Mouse (Mus musculus) heart, postnatal 14 days (tissue): ENCODE measurements around the gene Clcn3. TPM values are rescaled to one million over a fixed set of nuclear protein-coding genes. Genes with fewer than 3 reads are reported as not detected.

ENCODE experiments used
- DNase-seq, 2 experiments: peaks; one replicate each; pipeline ENCODE4 v3.0.0; 2021 to 2022
- intact Hi-C: fragments of 180-260 bp; cut with DNase I; formaldehyde crosslinking; loops from one replicate; pipeline ENCODE4 v1.15.1; 2025
- total RNA-seq, 2 experiments: library from RNA; stranded (reverse); gene quantifications; 2 replicates each; pipeline ENCODE4 v1.2.3; 2021

Clcn3 gene
- total RNA-seq, 2 experiments from 2014 or later = 33.6 to 36.1 TPM

GRCm38 (mm10) chr8:60956847-60957246, 26.3 kb downstream of the Clcn3 start:
- intact Hi-C loops = no loop called here
- no peak for DNase-seq

GRCm38 (mm10) chr8:60954281-60955014, 28.7 kb downstream of the Clcn3 start:
- peak; percentile 63 to 73 for DNase-seq
- intact Hi-C loops = no loop called here

GRCm38 (mm10) chr8:60952803-60953202, 30.3 kb downstream of the Clcn3 start:
- DNase-seq = no peak
- intact Hi-C loops = no loop called here

- intact Hi-C loops = no loop called here
- no peak for DNase-seq
Measured at GRCm38 (mm10) chr8:60951757-60952156, 31.3 kb downstream of the Clcn3 start.

GRCm38 (mm10) chr8:60951271-60951670, 31.8 kb downstream of the Clcn3 start:
- no peak for DNase-seq

GRCm38 (mm10) chr8:60949859-60950258, 33.2 kb downstream of the Clcn3 start:
- intact Hi-C loops = no loop called here
- DNase-seq = no peak

More at GRCm38 (mm10) chr8:60951271-60951670, 31.8 kb downstream of the Clcn3 start:
- intact Hi-C loops = no loop called here

- no peak for DNase-seq
- intact Hi-C loops = no loop called here
Measured at GRCm38 (mm10) chr8:60947503-60947902, 35.6 kb downstream of the Clcn3 start.

- intact Hi-C loops = loop anchor here (5.0 kb wide), 1 partner anchor 39 kb away; the partner anchor contains the start of gene Clcn3
- DNase-seq = no peak
Measured at GRCm38 (mm10) chr8:60942867-60943266, 40.2 kb downstream of the Clcn3 start.

- DNase-seq = no peak
- intact Hi-C loops = no loop called here
Measured at GRCm38 (mm10) chr8:60938717-60939424, 44.2 kb downstream of the Clcn3 start.

GRCm38 (mm10) chr8:60933617-60934016, 49.5 kb downstream of the Clcn3 start:
- intact Hi-C loops = no loop called here
- DNase-seq = no peak

GRCm38 (mm10) chr8:60920176-60920575, 62.9 kb downstream of the Clcn3 start:
- no peak for DNase-seq
- intact Hi-C loops = no loop called here

- no peak for DNase-seq
Measured at GRCm38 (mm10) chr8:60919069-60919468, 64.0 kb downstream of the Clcn3 start.

GRCm38 (mm10) chr8:60912554-60912953, 70.5 kb downstream of the Clcn3 start:
- no peak for DNase-seq
- intact Hi-C loops = no loop called here

More at GRCm38 (mm10) chr8:60919069-60919468, 64.0 kb downstream of the Clcn3 start:
- intact Hi-C loops = no loop called here

GRCm38 (mm10) chr8:60912081-60912480, 71.0 kb downstream of the Clcn3 start:
- intact Hi-C loops = no loop called here
- DNase-seq = no peak

GRCm38 (mm10) chr8:60900147-60900546, 83.0 kb downstream of the Clcn3 start:
- peak; percentile 32 to 41 for DNase-seq
- intact Hi-C loops = no loop called here

- intact Hi-C loops = no loop called here
Measured at GRCm38 (mm10) chr8:60895878-60896277, 87.2 kb downstream of the Clcn3 start.

GRCm38 (mm10) chr8:60891757-60892156, 91.3 kb downstream of the Clcn3 start:
- intact Hi-C loops = loop anchor here (5.0 kb wide), 1 partner anchor 101 kb away; the partner anchor contains the start of gene Nek1
- DNase-seq = no peak

More at GRCm38 (mm10) chr8:60895878-60896277, 87.2 kb downstream of the Clcn3 start:
- peak in 1 of 2 experiments; percentile 28 for DNase-seq

GRCm38 (mm10) chr8:60890520-60890874, 92.6 kb downstream of the Clcn3 start:
- intact Hi-C loops = loop anchor here (5.0 kb wide), 1 partner anchor 102 kb away; the partner anchor contains the start of gene Nek1

GRCm38 (mm10) chr8:60889843-60890519, 93.1 kb downstream of the Clcn3 start, which contains the start of gene Hpf1:
Hpf1 (plus strand) TSS chr8:60890418.
- intact Hi-C loops = loop anchor here (5.0 kb wide), 1 partner anchor 102 kb away; the partner anchor contains the start of gene Nek1
- peak; percentile 93 to 95 for DNase-seq

More at GRCm38 (mm10) chr8:60890520-60890874, 92.6 kb downstream of the Clcn3 start:
- no peak for DNase-seq

GRCm38 (mm10) chr8:60889131-60889842, 93.8 kb downstream of the Clcn3 start:
- no peak for DNase-seq
- intact Hi-C loops = no loop called here
